Mouse (Mus musculus) forebrain, postnatal 0 days (tissue): ENCODE data around the gene Lhb. TPM values are rescaled to one million over a fixed set of nuclear protein-coding genes. Genes with fewer than 3 reads are reported as not detected.
"Not testable (repeated sequence)": the region's sequence is repeated elsewhere in the genome, so short reads cannot be mapped to it uniquely, and the experiment has no call there.

Experiments
- ATAC-seq: fragments of 200-750 bp; cut with Nextera tagmentation; 2 replicates; pipeline ENCODE4 v1.8.0; 2017; ENCODE audit warnings: mild to moderate bottlenecking, moderate library complexity
- DNase-seq: peaks from one replicate; pipeline ENCODE4 v3.0.0-alpha.2; 2015
- H3K27ac ChIP-seq: fragments of 300-500 bp; sonication (generic); 2 replicates; pipeline ENCODE4 v1.5.1; 2014; ENCODE audit warnings: low read depth, mild to moderate bottlenecking, antibody characterized with exemption, low read length, moderate library complexity, mixed read lengths
- H3K27me3 ChIP-seq: fragments of 300-500 bp; sonication (generic); 2 replicates; pipeline ENCODE4 v1.6.1; 2014; ENCODE audit warnings: mild to moderate bottlenecking, low read length, mixed read lengths; ENCODE audit not compliant: insufficient read depth
- H3K36me3 ChIP-seq: fragments of 300-500 bp; sonication (generic); 2 replicates; pipeline ENCODE4 v1.6.1; 2014; ENCODE audit warnings: mild to moderate bottlenecking, moderate library complexity; ENCODE audit not compliant: insufficient read depth
- H3K4me1 ChIP-seq: fragments of 300-500 bp; sonication (generic); 2 replicates; pipeline ENCODE4 v1.6.1; 2014; ENCODE audit warnings: antibody characterized with exemption; ENCODE audit not compliant: insufficient read depth
- H3K4me2 ChIP-seq: fragments of 300-500 bp; sonication (generic); 2 replicates; pipeline ENCODE4 v1.6.1; 2014; ENCODE audit warnings: low read depth, mild to moderate bottlenecking, moderate library complexity
- H3K4me3 ChIP-seq: fragments of 300-500 bp; sonication (generic); 2 replicates; pipeline ENCODE4 v1.5.1; 2014; ENCODE audit warnings: low read depth, low read length, mixed read lengths
- H3K9ac ChIP-seq: fragments of 300-500 bp; sonication (generic); 2 replicates; pipeline ENCODE4 v1.6.1; 2014; ENCODE audit warnings: mild to moderate bottlenecking
- H3K9me3 ChIP-seq: fragments of 300-500 bp; sonication (generic); 2 replicates; pipeline ENCODE4 v1.6.1; 2016; ENCODE audit warnings: low read length
- CTCF ChIP-seq: sonication (generic); IDR thresholded peaks from 2 replicates; pipeline ENCODE4 v1.5.1; 2016; ENCODE audit warnings: antibody characterized with exemption, control low read depth, low read depth
- WGBS: fragments of 180-500 bp; shearing (Covaris S2); extraction: QIAGEN DNeasy Blood & Tissue Kit; methylation state at CpG from one replicate; pipeline ENCODE4 v1.1.7; 2014; 5-methylcytosine and 5-hydroxymethylcytosine counted together
- polyA plus RNA-seq: library from polyadenylated mRNA; unstranded; fragments of >200 nt; fragmentation: Nextera tagmentation; extraction: Ambion mirVana; gene quantifications from 2 replicates; pipeline ENCODE4 v1.2.1, GENCODE M21; 2015
- total RNA-seq: library from RNA; depleted of rRNA; stranded (reverse); fragments of >200 nt; gene quantifications from 2 replicates; pipeline ENCODE4 v1.2.3, GENCODE M21; 2014

Lhb gene
- total and polyA plus RNA-seq, 2 experiments from 2014 or later, result 0.43 to 1.0 TPM

DNA sequence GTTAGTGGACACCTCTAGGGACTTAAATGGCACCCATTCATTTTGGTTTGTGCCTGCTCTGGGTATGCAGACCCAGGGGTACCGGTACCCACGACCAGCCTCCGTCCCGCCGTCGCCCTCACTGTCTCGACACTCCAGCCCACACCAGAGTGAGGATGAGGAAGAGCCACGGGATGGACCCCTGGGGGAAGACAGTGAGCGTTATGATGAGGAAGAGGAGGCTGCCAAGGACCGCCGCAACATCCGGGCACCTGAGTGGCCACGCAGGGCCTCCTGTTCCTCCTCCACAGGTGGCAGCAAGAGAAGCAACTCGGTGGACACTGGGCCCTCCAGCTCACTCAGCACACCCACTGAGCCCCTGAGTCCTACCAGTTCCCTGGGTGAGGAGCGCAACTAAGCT, 34.4 kb downstream of the Lhb start:
- 89% methylated on average over 15 of the region's 15 CpGs for WGBS
- H3K4me2 ChIP-seq, result no peak overlapping the region
- no peak for DNase-seq
- H3K36me3 ChIP-seq, result peaks cover 29% of the 10 kb centered on the region
- no peak for TF ChIP-seq CTCF
- ATAC-seq, result no peak
- H3K9ac ChIP-seq, result no peak overlapping the region
- no peaks in the 10 kb centered on the region for H3K9me3 ChIP-seq
- no peak overlapping the region for H3K4me3 ChIP-seq
- H3K27ac ChIP-seq, result no peak overlapping the region
- no peaks in the 10 kb centered on the region for H3K27me3 ChIP-seq
- peaks cover 10% of the 10 kb centered on the region; the same call in 1 of the 2 replicates for H3K4me1 ChIP-seq

GRCm38 (mm10) chr7:45455932-45456696, 35.5 kb downstream of the Lhb start:
- Histone ChIP-seq H3K9me3 (no peaks in the 10 kb centered on the region), H3K4me1 (peaks cover 21% of the 10 kb centered on the region), H3K36me3 (peaks cover 29% of the 10 kb centered on the region), H3K27me3 (no peaks in the 10 kb centered on the region), H3K9ac (no peak overlapping the region), H3K4me2 (no peak overlapping the region), H3K4me3 (no peak overlapping the region), H3K27ac (0 out of 2 replicates have a peak overlapping the region, but pooled peaks have one; percentile 45)
- DNase-seq, result no peak
- no peak for TF ChIP-seq CTCF
- no peak for ATAC-seq
- 71% methylated on average over 13 of the region's 13 CpGs for WGBS

- Histone ChIP-seq H3K36me3 (peaks cover 33% of the 10 kb centered on the region), H3K27me3 (no peaks in the 10 kb centered on the region), H3K9ac (0 out of 2 replicates have a peak overlapping the region, but pooled peaks have one; percentile 25), H3K4me3 (no peak overlapping the region), H3K4me1 (peaks cover 21% of the 10 kb centered on the region), H3K27ac (0 out of 2 replicates have a peak overlapping the region, but pooled peaks have one; percentile 45), H3K4me2 (peak overlapping the region; percentile 76), H3K9me3 (no peaks in the 10 kb centered on the region)
- ATAC-seq (no peak), DNase-seq (no peak)
- TF ChIP-seq CTCF, result no peak
- 54% methylated on average over 9 of the region's 9 CpGs for WGBS
Observed at GRCm38 (mm10) chr7:45456721-45457203, 36.1 kb downstream of the Lhb start.

DNA sequence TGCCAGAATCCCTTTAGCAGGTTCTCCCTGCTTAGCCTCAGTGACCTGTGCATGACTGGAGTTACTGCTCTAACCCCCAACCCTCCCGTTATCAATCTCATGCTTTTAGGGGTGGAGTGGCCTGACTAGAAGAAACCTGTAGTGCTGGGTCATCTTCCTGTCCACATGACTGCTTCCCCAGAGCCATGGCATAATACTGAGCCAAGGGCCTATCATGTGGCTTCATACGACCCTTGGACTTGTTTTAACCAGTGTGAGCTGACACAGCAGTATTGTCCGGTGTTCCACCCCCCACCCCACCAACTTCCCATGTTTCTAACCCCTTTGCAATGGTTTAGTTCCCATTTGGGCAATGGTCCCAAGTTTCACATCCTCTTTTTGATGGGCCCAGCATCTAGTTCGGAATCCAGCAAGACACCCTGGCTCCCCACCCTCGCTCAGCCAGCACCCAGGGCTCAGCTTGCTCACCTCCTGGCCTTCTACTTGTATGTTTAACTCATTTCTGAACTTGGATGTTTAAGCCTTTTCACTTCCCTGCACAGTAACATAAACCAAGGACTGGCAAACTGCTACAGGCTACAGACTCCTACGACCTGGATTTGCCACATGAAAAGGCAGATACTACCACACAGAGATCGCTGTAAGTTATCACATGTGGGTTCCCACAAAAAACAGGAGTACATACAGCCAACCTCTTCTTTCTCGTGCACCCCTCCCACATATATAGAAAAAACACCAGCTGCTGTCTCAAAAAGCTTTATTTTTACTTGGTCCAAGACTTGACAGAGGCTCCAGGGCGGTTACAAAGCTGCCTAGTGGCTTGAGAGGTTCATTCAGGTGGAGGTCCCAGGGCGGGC, 36.8 kb downstream of the Lhb start:
- 57% methylated on average over 9 of the region's 10 CpGs for WGBS
- no peak for TF ChIP-seq CTCF
- no peak for DNase-seq

GRCm38 (mm10) chr7:45458748-45459563, 38.3 kb downstream of the Lhb start:
- TF ChIP-seq CTCF, result no peak

More for the DNA sequence above, 36.8 kb downstream of the Lhb start:
- no peak for ATAC-seq
- Histone ChIP-seq H3K27me3 (no peaks in the 10 kb centered on the region), H3K27ac (0 out of 2 replicates have a peak overlapping the region, but pooled peaks have one; percentile 45), H3K4me3 (peak overlapping the region; percentile 87), H3K9ac (peak overlapping the region; percentile 87), H3K9me3 (no peaks in the 10 kb centered on the region), H3K4me1 (peaks cover 21% of the 10 kb centered on the region), H3K36me3 (peaks cover 36% of the 10 kb centered on the region), H3K4me2 (peak overlapping the region; percentile 76)

DNA sequence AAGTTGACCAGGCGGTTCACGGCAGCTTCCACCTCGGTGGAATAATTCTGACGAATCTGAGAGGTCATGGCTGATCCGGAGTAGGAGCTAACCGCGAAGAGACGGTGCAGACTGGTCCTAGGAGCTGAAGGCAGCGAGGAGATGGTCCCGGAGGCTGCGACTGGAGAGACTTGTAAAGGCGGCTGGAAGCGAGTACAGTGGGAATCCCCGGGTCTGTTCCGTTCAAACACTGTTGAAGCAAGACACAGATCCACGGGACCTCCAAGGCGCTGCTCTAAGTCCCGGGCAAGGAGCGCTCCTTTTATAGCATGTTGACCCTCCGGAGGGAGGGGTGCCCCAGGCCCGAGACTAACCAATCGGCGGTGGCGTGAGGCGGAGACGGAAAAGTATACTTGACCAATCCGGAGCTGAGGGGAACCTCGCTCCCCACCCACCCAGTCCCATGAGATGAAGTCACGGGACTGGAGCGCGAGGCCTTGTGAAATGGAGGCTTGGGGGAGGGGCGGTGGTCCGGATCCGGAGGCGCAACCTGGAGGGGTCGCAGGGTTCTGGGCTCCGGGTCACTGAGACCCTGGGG, 39.0 kb downstream of the Lhb start, which contains the start of gene Ftl1:
Ftl1 (minus strand) TSS at position 321 of the 577 bp plus-strand sequence.
- ATAC-seq (peak; percentile 96), DNase-seq (peak; percentile 99)
- peak within 1 kb of the TSS; percentile 87 for H3K4me3 ChIP-seq
- peak within 1 kb of the TSS; percentile 76 for H3K4me2 ChIP-seq
- peak within 1 kb of the TSS; percentile 87 for H3K9ac ChIP-seq
- peak within 1 kb of the TSS; percentile 92 for H3K27ac ChIP-seq
- H3K9me3 ChIP-seq, H3K27me3 ChIP-seq: not testable (repeated sequence)
- under 1% methylated on average over 32 of the region's 37 CpGs for WGBS
- H3K36me3 ChIP-seq, result peaks cover 47% of the 10 kb centered on the region
- H3K4me1 ChIP-seq, result peaks cover 21% of the 10 kb centered on the region

More at GRCm38 (mm10) chr7:45458748-45459563, 38.3 kb downstream of the Lhb start:
- Histone ChIP-seq H3K4me2 (peak overlapping the region; percentile 76), H3K4me1 (peaks cover 21% of the 10 kb centered on the region), H3K4me3 (peak overlapping the region; percentile 87), H3K9ac (peak overlapping the region; percentile 87), H3K27me3 (no peaks in the 10 kb centered on the region), H3K27ac (peak overlapping the region; percentile 92), H3K36me3 (peaks cover 48% of the 10 kb centered on the region), H3K9me3 (no peaks in the 10 kb centered on the region)
- WGBS, result 0% methylated on average over 41 of the region's 43 CpGs
- peak; percentile 77 for ATAC-seq
- DNase-seq, result peak; percentile 94
